Mouse (Mus musculus) c-Kit-positive CD71-positive TER-119-positive erythroid progenitor cells, embryonic 14.5 days (primary cell): Measurements from ENCODE around the gene Wdr61.

Experiments used
- DNase-seq: peaks from one replicate; pipeline ENCODE4 v3.0.0-alpha.2; 2013; ENCODE audit warnings: low spot score

The Wdr61 gene

DNA sequence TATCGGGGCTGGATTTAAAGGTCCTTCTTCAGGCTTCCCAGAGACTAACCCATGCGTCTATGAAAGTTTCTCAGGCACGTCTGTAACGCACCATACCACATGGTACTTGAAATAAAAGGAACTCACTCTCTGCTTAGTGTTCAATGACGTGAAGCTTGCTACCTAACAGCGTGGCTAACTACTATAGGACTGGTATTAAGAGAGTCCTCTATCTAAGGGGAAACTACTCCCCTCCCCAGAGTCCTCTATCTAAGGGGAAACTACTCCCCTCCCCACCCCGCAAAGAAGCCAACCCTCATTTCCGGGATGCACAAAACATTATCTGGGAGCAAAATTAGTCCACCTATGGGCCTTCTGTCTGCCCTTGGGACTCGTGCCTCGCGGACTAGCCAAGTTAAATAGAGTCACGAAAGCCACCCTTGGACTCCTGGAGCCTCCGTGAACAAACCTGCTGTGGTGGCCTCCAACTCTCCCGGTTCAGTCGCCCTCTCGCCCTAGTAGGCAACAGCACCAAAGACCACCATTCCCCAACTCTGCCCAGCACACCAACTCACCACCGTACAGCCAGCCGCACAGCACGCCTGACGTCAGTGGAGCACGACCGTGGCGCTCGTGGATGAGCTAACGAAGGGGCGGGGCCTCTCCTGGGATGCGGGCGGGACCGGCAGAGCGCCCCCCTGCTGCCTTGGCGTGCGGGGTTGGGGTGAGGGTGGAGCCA lies at the start of gene Wdr61:
Gene Wdr61 (minus strand): TSS at position 599 of the 718 bp plus-strand sequence.
- peak; percentile 94 for DNase-seq

- DNase-seq: no peak
These were observed 49.7 kb upstream of the Wdr61 start for GRCm38 (mm10) chr9:54784003-54784402.

DNA sequence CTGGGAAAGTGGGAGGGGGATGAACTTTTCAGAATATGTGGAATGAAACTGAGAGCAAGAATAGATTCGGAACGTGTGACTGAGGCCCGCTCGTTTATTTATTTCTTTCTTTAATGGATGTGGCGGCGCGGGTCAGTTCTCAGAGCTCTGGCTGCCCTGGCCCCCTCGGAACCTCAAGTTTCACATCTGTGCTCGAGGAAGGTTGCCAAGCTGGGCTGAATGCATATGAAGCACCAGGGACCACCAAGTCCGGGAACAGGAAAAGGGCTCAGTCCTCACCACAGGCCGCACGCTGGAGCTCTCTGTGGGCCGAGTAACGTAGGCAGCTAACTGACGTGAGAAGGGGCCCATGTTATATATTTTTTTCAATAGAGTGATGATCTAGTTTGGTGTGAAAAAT lies 48.2 kb upstream of the Wdr61 start:
- DNase-seq: no peak

- DNase-seq: no peak
These were observed 45.0 kb upstream of the Wdr61 start for GRCm38 (mm10) chr9:54779280-54779679.

GRCm38 (mm10) chr9:54776451-54776982 lies 42.2 kb upstream of the Wdr61 start:
- no peak for DNase-seq

DNA sequence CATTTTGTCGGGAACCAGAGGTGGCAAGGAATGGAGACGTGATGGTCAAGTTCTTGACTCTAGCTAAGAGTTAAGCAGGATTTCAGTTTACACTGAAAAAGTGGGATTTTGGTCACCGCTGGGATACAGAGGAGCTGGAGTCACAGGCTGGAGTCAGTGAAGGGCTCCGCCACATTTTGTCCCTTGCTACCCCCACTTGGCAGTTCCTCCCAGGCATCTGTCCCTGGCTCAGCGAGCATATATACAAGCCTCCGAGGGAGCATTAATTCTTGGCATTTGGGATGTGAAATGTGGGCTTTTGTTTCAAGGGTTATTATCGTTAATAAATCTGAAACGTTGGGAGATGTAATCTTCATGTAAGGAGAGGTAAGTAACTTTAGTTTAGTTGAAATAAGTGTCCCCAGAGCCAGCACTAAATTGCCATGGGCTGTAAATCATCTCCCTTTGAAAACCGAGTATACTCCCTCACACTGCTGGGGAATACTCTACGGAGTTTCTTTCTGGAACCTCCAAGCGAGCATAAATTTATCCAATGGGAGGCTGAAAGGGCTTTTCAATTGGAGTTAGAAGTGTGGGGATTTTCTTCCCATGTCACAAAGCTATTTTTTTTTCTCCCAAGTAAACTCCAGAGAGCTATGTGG lies 35.9 kb upstream of the Wdr61 start:
- no peak for DNase-seq

GRCm38 (mm10) chr9:54765336-54766085 lies 31.2 kb upstream of the Wdr61 start:
- DNase-seq: no peak

DNA sequence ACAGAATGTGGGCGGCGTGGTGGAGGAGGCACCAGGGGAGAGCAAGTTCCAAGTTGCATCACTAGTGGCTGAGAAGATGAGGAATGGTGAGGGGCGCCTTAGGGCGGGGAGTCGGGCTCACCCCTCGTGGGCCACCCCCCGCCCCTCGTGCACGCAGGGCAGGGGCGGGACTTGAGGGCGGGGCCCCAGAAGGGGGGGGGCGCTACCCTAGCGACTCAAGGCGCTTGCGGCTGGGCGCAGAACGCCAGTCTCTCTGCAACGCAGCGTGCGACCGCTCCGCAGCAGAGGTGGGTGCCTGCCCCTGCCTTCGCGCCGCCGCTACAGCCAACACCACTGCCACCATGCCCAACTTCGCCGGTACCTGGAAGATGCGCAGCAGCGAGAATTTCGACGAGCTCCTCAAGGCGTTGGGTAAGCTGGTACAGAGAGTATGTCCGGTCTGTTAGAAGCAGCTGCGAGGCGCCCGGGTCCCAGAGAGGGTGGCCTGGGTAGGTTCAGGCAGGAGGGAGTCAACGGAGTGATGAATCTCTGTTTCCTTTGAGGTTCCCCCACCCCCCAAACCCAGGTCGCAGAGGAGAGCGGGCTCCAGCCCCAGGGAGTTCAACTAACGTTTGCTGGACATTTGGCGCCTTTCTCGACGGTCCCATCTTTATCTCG lies 30.4 kb upstream of the Wdr61 start, which contains the start of gene Crabp1:
Gene Crabp1 (plus strand): TSS at position 188 of the 657 bp plus-strand sequence.
- no peak for DNase-seq

DNA sequence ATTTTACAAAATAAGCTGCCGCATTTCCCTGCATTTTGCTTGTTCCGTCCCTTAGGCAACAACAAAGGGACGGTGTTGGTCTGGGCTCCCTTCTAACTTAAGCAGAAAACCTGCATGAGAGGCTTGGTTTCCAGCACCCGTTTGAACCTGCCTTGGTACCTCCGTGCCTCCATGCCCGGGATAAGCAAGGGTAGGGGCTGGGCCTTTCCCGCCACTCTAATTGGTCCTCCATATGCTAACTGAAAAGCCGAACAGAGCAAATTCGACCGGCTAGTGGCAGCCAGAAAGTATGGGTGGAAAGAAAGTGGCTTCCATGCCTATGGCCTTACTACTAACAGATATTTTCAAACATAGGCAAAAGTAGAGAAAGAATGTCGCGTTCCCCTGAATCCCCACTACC lies 29.8 kb upstream of the Wdr61 start:
- no peak for DNase-seq

DNA sequence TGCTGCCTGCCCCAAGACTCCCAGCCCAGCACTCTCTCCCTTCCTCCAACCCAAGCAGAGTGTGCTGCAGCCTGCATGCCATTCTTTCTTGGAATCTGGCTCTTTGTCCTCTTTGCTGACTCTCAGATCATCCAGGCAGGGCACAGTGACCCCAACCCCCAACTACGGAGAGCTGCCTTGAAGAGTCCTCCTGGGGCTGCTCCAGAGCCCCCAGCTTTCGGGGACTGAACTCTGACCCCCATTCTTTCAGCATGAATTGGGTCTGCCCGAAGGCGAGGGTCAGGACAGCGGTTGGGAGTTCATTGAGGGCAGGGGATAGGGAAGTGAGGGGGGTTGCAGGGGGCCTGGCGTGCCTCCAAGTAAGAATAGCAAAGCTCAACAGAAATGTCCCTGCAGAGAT lies 25.3 kb upstream of the Wdr61 start:
- DNase-seq: no peak

GRCm38 (mm10) chr9:54752944-54753295 lies 18.6 kb upstream of the Wdr61 start:
- no peak for DNase-seq

- no peak for DNase-seq
These were observed 18.1 kb upstream of the Wdr61 start for GRCm38 (mm10) chr9:54752201-54752943.

- no peak for DNase-seq
These were observed 17.4 kb upstream of the Wdr61 start for GRCm38 (mm10) chr9:54751684-54752083.

GRCm38 (mm10) chr9:54750215-54750981 lies 16.1 kb upstream of the Wdr61 start:
- DNase-seq: no peak

- no peak for DNase-seq
These were observed 11.5 kb upstream of the Wdr61 start for GRCm38 (mm10) chr9:54745740-54746370.

DNA sequence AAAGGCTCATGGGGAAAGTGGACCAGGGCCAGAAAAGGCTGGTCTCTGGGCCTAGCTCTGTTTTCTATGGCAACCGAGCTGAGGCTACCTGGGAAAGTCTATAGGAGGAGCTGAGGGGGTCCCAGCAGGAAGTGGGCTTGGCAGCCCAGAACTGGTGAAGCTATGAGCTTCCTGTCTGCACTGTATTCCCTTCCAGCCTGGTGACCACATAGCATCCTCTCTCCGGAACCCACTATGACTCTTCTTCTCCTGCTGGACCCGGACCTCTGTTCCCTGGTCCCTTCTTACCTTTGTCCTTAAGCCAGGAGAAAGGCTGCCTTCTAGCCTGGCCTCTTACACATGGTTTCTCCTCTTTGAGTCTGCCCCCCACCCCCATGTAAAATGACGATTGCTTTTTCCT lies 9.6 kb upstream of the Wdr61 start:
- DNase-seq: no peak

- DNase-seq: no peak
These were observed 4.1 kb upstream of the Wdr61 start for GRCm38 (mm10) chr9:54738376-54738775.

DNA sequence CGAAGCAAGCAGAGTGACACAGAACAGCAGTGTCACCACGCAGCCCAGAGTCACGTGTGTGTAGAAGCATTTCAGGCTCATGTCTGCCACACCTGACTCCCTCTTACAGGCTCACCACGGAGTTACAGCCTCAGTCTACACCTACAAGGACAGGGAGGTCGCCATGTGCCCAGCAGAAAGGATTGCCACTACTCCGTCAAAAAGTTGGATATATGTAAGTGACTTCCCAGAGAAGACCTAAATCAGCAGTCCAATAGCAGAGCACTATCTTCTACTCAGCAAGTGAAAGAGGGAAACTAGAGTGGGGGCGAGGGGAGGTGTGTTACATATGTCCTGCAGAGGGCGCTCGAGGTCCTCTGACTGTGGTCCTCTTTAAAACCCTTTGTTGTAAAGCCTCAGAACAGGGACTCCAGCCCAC lies 2.0 kb upstream of the Wdr61 start:
- peak; percentile 80 for DNase-seq

GRCm38 (mm10) chr9:54734639-54735252 lies 427 bp upstream of the Wdr61 start:
- no peak for DNase-seq

DNA sequence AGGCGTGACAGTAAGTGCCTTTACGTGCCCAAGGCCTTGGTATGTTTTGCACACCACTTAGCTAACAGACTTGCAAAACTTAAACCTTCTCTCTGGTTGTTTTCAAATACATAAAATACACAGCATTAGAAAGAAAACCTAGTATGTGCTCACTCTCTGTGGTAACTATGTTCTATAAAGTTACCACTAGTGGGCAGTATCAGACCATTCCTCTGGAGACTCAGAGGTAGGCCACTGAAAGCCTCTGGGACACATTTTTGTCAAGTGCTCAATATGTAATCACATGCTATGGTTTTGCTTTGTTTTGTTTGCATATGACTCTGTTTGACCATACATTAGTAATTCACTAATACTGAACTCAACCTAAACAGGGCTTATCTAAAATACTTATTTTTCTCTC lies 2.2 kb downstream of the Wdr61 start:
- DNase-seq: peak; percentile 61
